Mouse (Mus musculus) kidney, embryonic 14.5 days (tissue): Measurements from ENCODE around the gene Usp4. TPM values are rescaled to one million over a fixed set of nuclear protein-coding genes. Genes with fewer than 3 reads are reported as not detected.

Source experiments
- ATAC-seq: fragments of 200-750 bp; cut with Nextera tagmentation; 2 replicates; pipeline ENCODE4 v1.8.0; 2017; ENCODE audit warnings: moderate number of reproducible peaks, mild to moderate bottlenecking, moderate TSS enrichment, moderate library complexity; ENCODE audit not compliant: low FRiP score, low TSS enrichment
- H3K27ac ChIP-seq: fragments of 300-500 bp; sonication (generic); 2 replicates; pipeline ENCODE4 v1.5.1; 2014; ENCODE audit warnings: low read depth, mild to moderate bottlenecking, low read length, moderate library complexity, mixed read lengths
- H3K27me3 ChIP-seq: fragments of 300-500 bp; sonication (generic); 2 replicates; pipeline ENCODE4 v1.6.1; 2014; ENCODE audit warnings: mild to moderate bottlenecking, low read length; ENCODE audit not compliant: control insufficient read depth, insufficient read depth
- H3K36me3 ChIP-seq: fragments of 300-500 bp; sonication (generic); 2 replicates; pipeline ENCODE4 v1.6.1; 2014; ENCODE audit warnings: low read length, mixed read lengths; ENCODE audit not compliant: control insufficient read depth, insufficient read depth
- H3K4me1 ChIP-seq: fragments of 300-500 bp; sonication (generic); 2 replicates; pipeline ENCODE4 v1.6.1; 2014; ENCODE audit warnings: low read length, mixed read lengths; ENCODE audit not compliant: control insufficient read depth, insufficient read depth
- H3K4me2 ChIP-seq: fragments of 300-500 bp; sonication (generic); replicated peaks from 2 replicates; pipeline ENCODE4 v1.6.1; 2014; ENCODE audit warnings: low read depth, mild to moderate bottlenecking, low read length
- H3K4me3 ChIP-seq: fragments of 300-500 bp; sonication (generic); 2 replicates; pipeline ENCODE4 v1.5.1; 2014; ENCODE audit warnings: mild to moderate bottlenecking, low read length
- H3K9ac ChIP-seq: fragments of 300-500 bp; sonication (generic); 2 replicates; pipeline ENCODE4 v1.6.1; 2014; ENCODE audit warnings: low read depth, mild to moderate bottlenecking, low read length, moderate library complexity
- H3K9me3 ChIP-seq: fragments of 300-500 bp; sonication (generic); 2 replicates; pipeline ENCODE4 v1.6.1; 2016; ENCODE audit warnings: low read length; ENCODE audit not compliant: control insufficient read depth
- WGBS: fragments of 180-500 bp; shearing (Covaris S2); extraction: QIAGEN DNeasy Blood & Tissue Kit; methylation state at CpG from one replicate; pipeline ENCODE4 v1.1.7; 2014; 5-methylcytosine and 5-hydroxymethylcytosine counted together
- polyA plus RNA-seq: library from polyadenylated mRNA; unstranded; fragments of >200 nt; fragmentation: Nextera tagmentation; extraction: Ambion mirVana; gene quantifications from 2 replicates; pipeline ENCODE4 v1.2.1, GENCODE M21; 2014

Usp4 gene
- polyA plus RNA-seq, 1 experiment from 2014 or later, result 114 TPM

- Histone ChIP-seq H3K4me3 (peak overlapping the region; percentile 57), H3K4me1 (peaks cover 18% of the 10 kb centered on the region), H3K9me3 (no peaks in the 10 kb centered on the region), H3K4me2 (peak overlapping the region; percentile 55), H3K36me3 (peaks cover 9% of the 10 kb centered on the region), H3K9ac (peak overlapping the region; percentile 79; the same call in 1 of the 2 replicates), H3K27ac (peak overlapping the region; percentile 86; the same call in 1 of the 2 replicates), H3K27me3 (no peaks in the 10 kb centered on the region)
- no peak for ATAC-seq
- WGBS, result 50% methylated on average over 10 of the region's 10 CpGs
Observed at GRCm38 (mm10) chr9:108340258-108341138, 7.2 kb upstream of the Usp4 start.

GRCm38 (mm10) chr9:108341139-108341475, 6.5 kb upstream of the Usp4 start:
- WGBS, result 79% methylated on average over 5 of the region's 5 CpGs

GRCm38 (mm10) chr9:108341801-108342200, 5.9 kb upstream of the Usp4 start:
- Histone ChIP-seq H3K4me1 (peaks cover 18% of the 10 kb centered on the region), H3K9ac (no peak overlapping the region), H3K27ac (peak overlapping the region; percentile 7; the same call in 1 of the 2 replicates), H3K36me3 (peaks cover 5% of the 10 kb centered on the region; the same call in 1 of the 2 replicates), H3K27me3 (no peaks in the 10 kb centered on the region), H3K4me2 (no peak overlapping the region), H3K4me3 (no peak overlapping the region), H3K9me3 (no peaks in the 10 kb centered on the region)
- no peak for ATAC-seq

More at GRCm38 (mm10) chr9:108341139-108341475, 6.5 kb upstream of the Usp4 start:
- ATAC-seq, result no peak
- Histone ChIP-seq H3K27ac (peak overlapping the region; percentile 20; the same call in 1 of the 2 replicates), H3K9ac (no peak overlapping the region), H3K27me3 (no peaks in the 10 kb centered on the region), H3K4me3 (no peak overlapping the region), H3K36me3 (peaks cover 7% of the 10 kb centered on the region; the same call in 1 of the 2 replicates), H3K4me1 (peaks cover 18% of the 10 kb centered on the region), H3K4me2 (no peak overlapping the region), H3K9me3 (no peaks in the 10 kb centered on the region)

- WGBS, result 33% methylated on average over 5 of the region's 5 CpGs
- H3K27ac ChIP-seq, result peak overlapping the region; percentile 17; the same call in 1 of the 2 replicates
- no peaks in the 10 kb centered on the region for H3K27me3 ChIP-seq
- H3K9ac ChIP-seq, result no peak overlapping the region
- peaks cover 18% of the 10 kb centered on the region for H3K4me1 ChIP-seq
- H3K4me3 ChIP-seq, result no peak overlapping the region
- H3K4me2 ChIP-seq, result no peak overlapping the region
- H3K36me3 ChIP-seq, result peaks cover 5% of the 10 kb centered on the region; the same call in 1 of the 2 replicates
- H3K9me3 ChIP-seq, result no peaks in the 10 kb centered on the region
- ATAC-seq, result no peak
Observed at GRCm38 (mm10) chr9:108342301-108342831, 5.3 kb upstream of the Usp4 start.

GRCm38 (mm10) chr9:108343331-108343730, 4.3 kb upstream of the Usp4 start:
- H3K36me3 ChIP-seq, result no peaks in the 10 kb centered on the region
- no peak overlapping the region for H3K4me3 ChIP-seq
- no peak overlapping the region for H3K4me2 ChIP-seq
- no peak for ATAC-seq
- 76% methylated on average over 3 of the region's 3 CpGs for WGBS
- no peak overlapping the region for H3K27ac ChIP-seq
- no peaks in the 10 kb centered on the region for H3K9me3 ChIP-seq
- no peak overlapping the region for H3K9ac ChIP-seq
- no peaks in the 10 kb centered on the region for H3K27me3 ChIP-seq
- H3K4me1 ChIP-seq, result peaks cover 17% of the 10 kb centered on the region

GRCm38 (mm10) chr9:108343835-108344234, 3.8 kb upstream of the Usp4 start:
- Histone ChIP-seq H3K27ac (no peak overlapping the region), H3K27me3 (no peaks in the 10 kb centered on the region), H3K36me3 (no peaks in the 10 kb centered on the region), H3K9ac (no peak overlapping the region), H3K4me1 (peaks cover 20% of the 10 kb centered on the region), H3K4me2 (no peak overlapping the region), H3K9me3 (no peaks in the 10 kb centered on the region), H3K4me3 (no peak overlapping the region)
- ATAC-seq, result no peak
- WGBS, result 91% methylated on average over 1 of the region's 1 CpGs

GRCm38 (mm10) chr9:108344471-108344870, 3.2 kb upstream of the Usp4 start:
- Histone ChIP-seq H3K4me1 (peaks cover 22% of the 10 kb centered on the region), H3K4me2 (no peak overlapping the region), H3K36me3 (no peaks in the 10 kb centered on the region), H3K9me3 (no peaks in the 10 kb centered on the region), H3K4me3 (no peak overlapping the region), H3K27me3 (no peaks in the 10 kb centered on the region), H3K9ac (no peak overlapping the region), H3K27ac (no peak overlapping the region)
- 84% methylated on average over 4 of the region's 4 CpGs for WGBS
- no peak for ATAC-seq

GRCm38 (mm10) chr9:108347024-108347423, 629 bp upstream of the Usp4 start:
- Histone ChIP-seq H3K4me3 (peak overlapping the region; percentile 92), H3K27me3 (no peaks in the 10 kb centered on the region), H3K4me2 (peak overlapping the region; percentile 84), H3K4me1 (peaks cover 7% of the 10 kb centered on the region; the same call in 1 of the 2 replicates), H3K9me3 (no peaks in the 10 kb centered on the region), H3K9ac (peak overlapping the region; percentile 83), H3K27ac (peak overlapping the region; percentile 99), H3K36me3 (peaks cover 18% of the 10 kb centered on the region)
- 6% methylated on average over 11 of the region's 11 CpGs for WGBS
- no peak for ATAC-seq

GRCm38 (mm10) chr9:108348290-108348680, 632 bp downstream of the Usp4 start:
- peaks cover 7% of the 10 kb centered on the region; the same call in 1 of the 2 replicates for H3K4me1 ChIP-seq
- ATAC-seq, result no peak
- H3K27ac ChIP-seq, result peak overlapping the region; percentile 99; the same call in 1 of the 2 replicates
- H3K36me3 ChIP-seq, result peaks cover 30% of the 10 kb centered on the region
- 4% methylated on average over 14 of the region's 14 CpGs for WGBS
- peak overlapping the region; percentile 92 for H3K4me3 ChIP-seq
- H3K27me3 ChIP-seq, result no peaks in the 10 kb centered on the region
- H3K9me3 ChIP-seq, result no peaks in the 10 kb centered on the region
- peak overlapping the region; percentile 83 for H3K9ac ChIP-seq
- peak overlapping the region; percentile 84 for H3K4me2 ChIP-seq
